8 mouse cellular contexts compared by ENCODE assay signal in the genomic region with DNA sequence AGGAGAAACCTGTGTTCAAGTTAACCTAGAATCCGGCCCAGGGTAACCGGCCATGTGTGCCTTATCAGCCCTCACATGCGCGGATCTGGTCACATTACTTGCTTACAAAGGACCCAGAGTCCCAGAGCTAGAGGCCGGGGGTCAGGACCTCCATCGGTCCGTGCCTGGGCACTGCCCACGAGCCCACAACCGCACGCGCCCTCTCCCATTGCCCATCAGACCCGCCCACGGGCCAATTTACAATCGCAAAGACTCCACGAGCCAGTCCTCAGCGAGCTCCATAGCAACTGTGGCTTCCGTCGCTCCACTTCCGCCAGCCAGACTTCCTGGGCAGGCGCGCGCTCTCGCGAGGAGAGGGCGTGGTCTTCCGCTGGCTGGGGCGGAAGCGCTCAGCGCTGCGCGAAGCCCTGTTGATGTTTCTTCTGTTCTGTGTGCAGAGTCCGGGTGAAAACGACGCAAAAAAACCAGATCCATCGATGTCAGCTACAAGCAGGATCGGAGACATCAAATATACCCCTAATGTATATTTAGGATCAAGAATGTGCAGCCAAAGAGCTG. TPM values are rescaled to one million over a fixed set of nuclear protein-coding genes. Genes with fewer than 3 reads are reported as not detected.
DNase-seq lines count a peak whose midpoint lies in the region; ATAC-seq and TF ChIP-seq lines count a peak whose summit lies in the region.

A gene (minus strand): TSS at position 326 of the 558 bp plus-strand sequence.

- in situ Hi-C loops in Patski (cut with MboI; ENCODE audit: low pct_unique_long_range_greater_than_20kb): no loop called here

- DNase-seq in Patski (ENCODE audit: low read depth, low spot score): peak; percentile 63
- peak; percentile 88 to 89 for DNase-seq in cerebellum, postnatal 14 days
- peak; percentile 82 to 83 for DNase-seq in frontal cortex, postnatal 14 days (ENCODE audit: low spot score in 2 of 2)
- DNase-seq in layer of hippocampus, postnatal 25 days (ENCODE audit: extremely low spot score in 1 of 2, low spot score in 1 of 2): peak; percentile 78
- peak; percentile 94 for DNase-seq in lung, postnatal 25 days (ENCODE audit: low spot score)
- peak; percentile 94 for DNase-seq in retina, embryonic 14.5 days (ENCODE audit: low spot score)
- peak; percentile 95 for DNase-seq in thymus, postnatal 4 days

- H3K4me3 ChIP-seq in hindbrain, embryonic 13.5 days: peak within 1 kb of the TSS; percentile 72

- H3K4me2 ChIP-seq in hindbrain, embryonic 13.5 days: peak within 1 kb of the TSS; percentile 86

- POLR2A ChIA-PET in Patski (lab: Charles Lee): interaction anchor here (0.7 to 2.6 kb wide), 4 partner anchors 11 to 391 kb away, joined by 3 to 11 read pairs (median 4); a partner anchor contains a TSS

- WGBS in hindbrain, embryonic 13.5 days: under 1% methylated on average over 36 of the region's 36 CpGs

- H3K27ac ChIP-seq in hindbrain, embryonic 13.5 days: peak within 1 kb of the TSS; percentile 83

- ATAC-seq in Patski: peak; percentile 89
- ATAC-seq in hindbrain, embryonic 13.5 days (ENCODE audit: low FRiP score): peak; percentile 94

- H3K9me3 ChIP-seq in hindbrain, embryonic 13.5 days: no peaks in the 10 kb centered on the region

- H3K27me3 ChIP-seq in Patski: no peaks in the 10 kb centered on the region
- no peaks in the 10 kb centered on the region for H3K27me3 ChIP-seq in hindbrain, embryonic 13.5 days

- CTCF ChIA-PET in Patski (lab: Charles Lee): interaction anchor here (1.2 to 2.0 kb wide), 5 partner anchors 12 to 44 kb away, joined by 3 to 9 read pairs (median 5); no protein-coding TSS in a partner anchor

- peaks cover 44% of the 10 kb centered on the region for H3K36me3 ChIP-seq in hindbrain, embryonic 13.5 days

- peak within 1 kb of the TSS; percentile 79 for H3K9ac ChIP-seq in hindbrain, embryonic 13.5 days

- TF ChIP-seq CTCF in Patski (IDR thresholded peaks at IDR 0.05): no peak

- H3K4me1 ChIP-seq in hindbrain, embryonic 13.5 days (replicated peaks): peaks cover 35% of the 10 kb centered on the region

RNA-seq across cellular contexts. Expression of the gene that starts here (rescaled TPM):
- polyA plus RNA-seq in Patski (2021): 31.4 TPM
- polyA plus RNA-seq in hindbrain, embryonic 13.5 days (2015; fragmentation: Nextera tagmentation; extraction: Ambion mirVana): 36.5 and 41.5 TPM in 2 replicates
- 10 to 100 TPM; 27.9 to 28.0 TPM for total RNA-seq in layer of hippocampus, postnatal 25 days (2021)

Comparison
In these comparisons a context has a peak if more than half of its experiments do, and no peak if none do; other contexts are left out.
1. Peak in every context shown above with its lines: DNase-seq, ATAC-seq, H3K4me3 ChIP-seq and H3K27ac ChIP-seq.